Mouse (Mus musculus): ENCODE measurements around the gene Copa.

GRCm38 (mm10) chr1:172061217-172061616, 21.1 kb upstream of the Copa start:
- no peak for TF ChIP-seq CTCF (IDR thresholded peaks at IDR 0.05; ENCODE audit: extremely low read depth, insufficient read length, insufficient replicate concordance, low read depth, low read length)
- TF ChIP-seq POLR2A (IDR thresholded peaks at IDR 0.05; ENCODE audit: low read depth, low read length): no peak
